Mouse (Mus musculus): Measurements from ENCODE around the gene Vps8.
A peak's percentile ranks its signal among the peaks of the same experiment; 100 is the strongest.

The Vps8 gene

DNA sequence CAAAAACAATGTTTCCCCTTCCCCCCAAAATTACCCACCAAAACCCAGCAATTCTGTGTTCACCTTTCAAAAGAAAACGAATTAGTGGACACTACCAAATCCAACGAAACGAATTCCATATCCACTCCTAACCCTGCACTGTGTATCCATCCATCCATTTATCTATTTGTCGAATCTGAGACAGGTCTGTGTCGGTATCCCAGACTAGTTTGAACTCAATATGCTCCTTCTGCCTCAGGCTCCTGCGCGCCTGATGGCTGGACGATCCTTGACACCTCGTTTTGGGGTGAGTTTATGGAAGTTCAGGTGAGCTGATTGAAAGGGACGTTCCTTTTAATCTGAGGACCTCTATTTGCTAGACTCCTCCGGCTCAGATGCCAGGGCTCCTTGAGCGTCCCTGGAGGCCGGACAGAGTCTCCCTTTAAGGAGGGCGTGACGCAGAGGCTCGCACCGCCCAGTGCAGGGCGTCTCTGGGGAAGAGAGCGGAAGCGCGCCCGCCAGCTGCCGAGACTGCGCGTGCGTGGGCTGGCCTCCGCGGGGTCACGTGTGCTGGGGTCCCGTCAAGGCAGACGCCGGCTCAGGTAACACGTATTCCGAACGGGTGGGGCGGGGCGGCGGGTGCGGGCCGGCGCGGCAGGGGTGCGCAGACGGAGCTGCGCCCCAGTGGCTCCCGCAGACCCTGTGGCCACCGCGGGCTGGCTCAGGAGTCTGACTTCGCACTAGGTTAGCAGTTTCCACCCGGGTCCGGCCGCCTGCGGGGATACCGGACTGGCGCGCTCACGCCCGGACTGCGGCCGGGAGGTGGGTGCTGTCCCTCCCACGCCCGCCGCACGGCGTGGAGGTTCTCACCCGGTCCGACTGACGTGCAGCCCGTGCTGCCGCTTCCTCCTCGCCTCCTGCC, at the start of gene Vps8:
Vps8 (plus strand) TSS at position 474 of the 901 bp plus-strand sequence.
- peak; percentile 93 for DNase-seq (ENCODE audit: low spot score)

DNA sequence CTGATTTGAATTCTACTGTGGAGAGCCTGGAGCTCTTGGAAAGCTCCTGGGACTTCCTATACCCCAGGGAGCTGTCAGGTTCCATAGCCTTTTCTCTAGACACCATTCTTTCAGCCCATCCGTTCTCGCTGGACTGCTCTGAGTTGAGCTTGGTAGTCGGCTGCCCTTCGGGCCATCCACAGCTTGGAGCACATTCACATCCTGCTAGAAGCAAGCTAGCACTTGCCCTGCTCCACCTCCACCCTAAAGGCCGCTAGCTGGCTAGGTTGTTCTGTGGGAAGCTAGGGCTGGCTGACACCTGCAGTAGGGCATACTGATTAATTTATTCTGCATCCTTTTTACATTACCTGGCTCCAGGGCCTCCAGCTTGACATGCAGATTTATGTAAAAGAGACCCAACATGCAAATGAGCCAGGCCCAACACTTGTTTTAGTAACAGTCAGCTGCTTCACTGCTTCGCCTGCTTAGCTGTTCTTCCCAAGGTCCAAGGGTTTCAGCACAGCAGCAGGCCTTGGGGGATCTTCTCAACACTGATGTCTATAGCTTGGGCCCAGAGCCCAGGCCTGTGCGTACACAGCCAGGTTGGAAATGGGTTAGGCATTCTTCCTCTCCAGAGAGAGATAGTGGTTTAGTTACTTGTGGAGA, 49.5 kb upstream of the Vps8 start:
- no peak for DNase-seq (ENCODE audit: low spot score)

DNA sequence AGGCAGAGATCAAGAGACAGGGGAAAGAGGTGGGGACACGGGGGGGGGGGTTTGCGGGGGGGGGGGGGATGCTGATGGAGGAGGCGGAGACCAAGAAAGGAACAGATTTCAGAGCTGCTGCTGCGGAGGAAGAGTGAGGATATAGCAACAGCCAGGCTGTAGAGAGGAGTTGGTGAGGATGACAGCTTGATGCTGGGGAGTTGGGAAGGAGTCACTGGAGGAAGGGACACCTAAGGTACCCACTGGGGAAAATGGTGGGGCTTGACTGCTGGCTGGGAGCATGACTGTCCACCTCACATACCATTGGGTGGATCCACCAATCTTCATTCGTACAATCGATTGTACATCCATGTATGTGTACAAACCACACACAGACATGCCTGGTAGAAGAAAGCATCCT, 48.9 kb upstream of the Vps8 start:
- DNase-seq (ENCODE audit: low spot score) = no peak

DNA sequence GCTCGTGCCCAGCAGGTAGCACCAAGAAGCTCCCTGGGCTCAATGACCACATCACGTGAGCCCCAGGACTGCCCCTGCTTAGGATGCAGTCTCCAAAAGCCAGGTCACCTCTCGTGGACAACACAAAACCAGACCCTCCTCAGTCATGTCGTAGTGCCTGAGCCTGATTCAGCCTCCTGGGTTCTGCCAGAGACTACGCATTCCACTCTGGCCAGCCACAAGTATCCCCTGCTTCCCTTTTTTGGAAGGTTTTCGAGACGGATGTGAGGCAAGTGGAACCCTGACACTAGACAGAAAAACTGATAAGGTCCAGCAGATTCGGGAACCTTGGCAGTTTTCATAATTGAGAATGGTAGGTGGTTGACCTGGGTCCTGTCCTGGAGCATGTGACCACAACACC, 47.8 kb upstream of the Vps8 start:
- DNase-seq (ENCODE audit: low spot score) = no peak

DNA sequence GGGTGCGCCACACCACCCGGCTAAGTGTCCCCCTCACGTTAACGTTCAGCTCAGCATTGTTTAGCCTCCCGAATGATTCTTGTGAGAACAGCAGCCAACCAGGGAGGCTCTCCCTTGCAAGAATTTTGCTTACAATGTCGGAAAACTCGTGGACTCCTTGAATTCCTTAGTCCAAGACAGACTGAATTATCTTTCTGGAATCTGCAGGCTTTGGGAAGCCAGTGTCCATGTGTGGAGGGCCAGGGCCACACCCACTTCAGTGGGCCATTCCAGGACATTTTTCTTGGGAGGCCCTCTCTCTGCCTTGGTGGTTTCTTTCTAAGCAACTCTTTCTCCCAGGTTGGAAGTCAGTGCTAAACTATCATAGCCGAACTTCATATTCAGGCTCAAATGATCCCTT, 46.6 kb upstream of the Vps8 start:
- no peak for DNase-seq (ENCODE audit: low spot score)

DNA sequence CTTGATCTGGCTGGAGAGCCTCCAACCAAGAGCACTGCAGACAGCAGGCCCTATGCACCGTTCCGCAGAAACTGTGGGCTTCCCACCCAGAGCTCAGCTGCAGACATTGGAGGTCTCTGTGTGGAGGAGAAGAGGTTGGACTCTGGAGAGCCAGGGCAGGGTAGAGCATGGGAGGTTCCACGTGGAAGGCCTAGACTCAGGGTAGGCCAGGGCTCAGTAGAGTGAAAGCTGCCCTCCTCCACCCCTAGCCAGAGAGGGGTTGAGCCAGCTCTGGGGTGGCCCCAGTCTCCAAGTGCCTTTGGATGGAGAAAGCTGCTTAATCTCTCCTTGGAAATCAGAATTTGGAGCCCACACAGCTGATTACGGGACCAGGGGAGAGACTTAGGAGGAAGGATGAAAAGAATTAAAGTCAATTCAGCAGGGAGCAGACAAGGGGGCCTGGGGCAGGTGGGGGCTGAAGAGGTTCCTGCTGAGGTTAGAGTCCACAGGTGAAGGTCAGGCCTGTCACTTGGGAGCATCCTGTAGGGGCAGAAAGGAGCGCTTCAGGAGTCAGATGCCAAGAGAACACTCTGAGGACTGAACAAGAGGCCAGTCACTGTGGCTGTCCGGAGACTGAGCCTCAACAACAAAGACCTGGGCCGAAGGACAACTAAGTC, 45.8 kb upstream of the Vps8 start:
- DNase-seq (ENCODE audit: low spot score) = no peak

DNA sequence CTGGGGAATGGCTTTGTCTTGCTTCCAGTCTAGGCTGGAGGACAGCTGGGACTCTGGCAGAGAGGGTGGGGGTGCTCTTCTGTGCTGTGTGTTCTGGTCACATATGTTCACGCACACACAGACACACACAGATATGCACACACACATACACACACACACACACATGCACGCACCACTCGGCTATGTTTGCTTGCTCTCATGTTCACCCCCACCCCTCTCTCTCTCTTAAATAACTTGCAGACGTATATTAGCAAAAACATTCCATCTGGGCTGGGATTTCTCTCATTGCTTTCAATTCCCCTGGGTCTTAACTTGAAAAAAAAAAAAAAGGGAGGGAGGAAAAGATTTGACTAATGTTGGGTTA, 45.3 kb upstream of the Vps8 start:
- DNase-seq (ENCODE audit: low spot score) = no peak

DNA sequence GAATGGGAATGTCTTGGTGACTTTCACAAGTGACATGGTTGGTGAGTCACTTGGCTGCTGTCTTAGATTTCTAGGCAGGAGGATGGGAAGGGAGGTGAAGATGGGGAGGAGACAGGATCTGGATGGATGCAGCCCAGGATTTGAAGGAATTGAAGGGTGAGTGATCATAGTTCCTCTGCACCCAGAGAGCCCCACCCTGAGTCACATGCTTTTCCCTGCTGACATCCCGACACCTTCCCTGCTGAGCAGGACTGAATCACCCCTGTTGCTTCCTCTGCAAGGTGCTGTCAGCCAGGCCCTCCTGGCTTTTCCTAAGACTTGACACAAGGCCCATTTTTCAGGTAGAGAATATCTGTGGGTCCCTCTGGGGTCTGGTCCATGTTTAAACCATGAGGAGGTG, 41.4 kb upstream of the Vps8 start:
- DNase-seq (ENCODE audit: low spot score) = no peak

DNA sequence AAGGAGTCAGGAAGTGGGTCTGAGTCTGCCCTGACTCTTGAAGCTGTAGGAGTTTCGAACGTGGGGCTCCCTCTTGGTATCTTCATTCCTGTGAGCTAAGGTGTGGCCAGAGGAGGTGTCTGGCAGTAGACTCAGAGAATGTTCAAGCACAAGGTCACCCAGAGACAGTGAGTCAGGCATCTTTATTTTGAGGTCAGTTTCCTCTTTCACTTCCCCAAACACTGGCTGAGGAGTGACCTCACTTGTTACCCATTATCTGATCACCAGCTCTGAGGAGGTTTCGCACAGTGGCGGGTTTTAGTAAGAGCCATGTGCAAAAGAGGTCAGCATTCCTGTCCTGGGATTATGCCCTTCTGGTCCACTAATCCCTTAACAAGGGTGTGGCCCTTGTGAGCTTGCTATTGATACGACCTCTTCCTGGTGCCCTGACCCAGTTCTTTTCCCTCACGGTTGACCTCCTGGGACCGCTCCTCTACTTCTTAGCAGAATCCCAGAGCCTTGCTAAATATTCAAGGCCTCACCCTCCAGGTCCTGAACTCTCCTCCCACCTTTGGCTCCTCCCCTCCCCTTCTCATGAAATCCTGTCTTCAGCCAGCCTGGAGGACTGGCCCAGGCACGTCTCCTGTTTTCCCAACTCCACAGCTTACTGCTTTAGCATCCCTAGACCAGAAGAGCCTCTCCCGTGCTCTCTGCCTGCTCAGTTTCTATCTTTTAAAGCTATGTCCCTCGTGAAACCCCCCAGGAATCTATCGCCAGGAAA, 40.6 kb upstream of the Vps8 start:
- no peak for DNase-seq (ENCODE audit: low spot score)

DNA sequence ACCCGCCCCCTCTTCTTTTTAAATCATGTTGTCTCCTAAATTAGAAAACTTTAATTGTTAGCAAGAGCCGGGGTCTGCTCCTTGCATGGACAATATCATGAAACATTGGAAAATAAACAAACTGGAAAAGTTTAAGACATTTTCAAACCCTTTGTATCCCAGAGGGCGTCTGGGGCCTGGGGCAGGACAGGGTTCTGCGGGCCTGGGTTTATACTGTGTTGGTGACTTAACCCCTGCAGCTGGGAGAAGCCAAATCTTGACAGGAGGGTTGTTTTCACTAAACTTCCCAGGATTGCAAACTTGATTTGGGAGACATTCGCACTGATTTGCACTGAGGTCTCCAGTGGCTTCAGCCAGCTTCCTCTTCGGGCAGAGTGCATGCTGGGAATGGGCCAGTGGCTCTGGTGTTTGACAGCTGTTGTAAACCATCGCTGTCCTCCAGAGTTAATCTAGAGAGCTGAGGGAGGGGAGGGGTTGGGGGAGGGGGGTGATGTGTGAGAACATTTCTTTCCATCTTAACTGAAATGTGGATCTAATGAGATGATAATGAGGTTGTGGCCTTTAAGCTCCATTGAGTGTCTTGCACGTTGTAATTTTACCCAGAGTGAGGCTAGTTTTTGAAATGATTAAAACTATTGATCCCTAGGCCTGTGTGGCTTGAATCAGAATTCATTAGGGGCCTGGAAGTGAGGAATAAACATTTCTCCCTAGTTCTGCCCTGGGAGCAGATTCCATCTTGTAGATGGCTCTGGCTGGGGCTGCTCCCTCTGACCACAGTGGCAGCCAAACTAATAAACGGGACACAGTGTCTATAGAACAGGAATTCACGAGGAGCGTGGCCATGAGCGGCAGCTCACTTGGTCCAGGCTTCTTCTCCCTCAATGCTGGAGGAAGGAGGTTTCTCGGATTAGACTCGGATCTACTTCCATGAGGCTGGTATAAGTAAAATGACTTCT, 36.7 kb upstream of the Vps8 start:
- no peak for DNase-seq (ENCODE audit: low spot score)

DNA sequence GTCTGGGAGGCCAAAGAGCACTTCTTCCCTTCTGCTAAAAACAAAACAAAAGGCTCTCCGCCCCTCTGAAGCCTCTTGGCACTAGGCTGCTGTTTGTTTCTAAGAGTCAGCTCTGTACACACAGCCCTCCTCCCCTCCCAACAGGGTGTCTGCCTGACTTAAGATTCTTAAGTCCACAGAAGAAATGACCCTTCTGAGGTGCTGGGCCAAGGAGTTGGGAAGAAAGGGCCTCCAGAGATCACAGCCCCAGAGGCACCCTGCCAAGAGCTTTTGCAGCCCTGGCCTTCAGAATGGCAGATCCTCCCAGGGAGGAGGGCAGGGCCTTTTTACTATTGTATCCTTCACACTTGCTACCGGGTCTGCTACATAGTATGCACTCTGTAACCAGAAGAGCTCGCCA, 33.6 kb upstream of the Vps8 start:
- no peak for DNase-seq (ENCODE audit: low spot score)

DNA sequence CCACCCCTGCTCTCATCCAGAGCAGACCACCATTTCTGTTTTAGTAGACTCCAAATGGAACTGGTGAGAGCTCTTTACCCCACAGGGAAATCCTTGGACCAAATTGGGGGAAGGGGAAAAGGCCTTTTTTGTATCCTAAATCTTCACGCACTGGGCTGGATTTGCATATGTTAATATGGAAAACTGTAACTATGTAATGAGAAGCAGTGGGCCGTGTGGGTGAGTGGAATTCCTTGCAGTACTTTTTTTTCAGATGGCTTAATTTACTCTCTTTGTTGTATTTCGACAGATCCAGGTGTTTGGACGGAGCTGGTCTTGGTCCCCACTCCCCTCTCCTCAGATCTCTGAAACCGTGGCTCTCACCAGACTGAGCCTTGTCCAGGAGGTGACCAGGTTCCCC, 32.2 kb upstream of the Vps8 start:
- DNase-seq (ENCODE audit: low spot score) = no peak

DNA sequence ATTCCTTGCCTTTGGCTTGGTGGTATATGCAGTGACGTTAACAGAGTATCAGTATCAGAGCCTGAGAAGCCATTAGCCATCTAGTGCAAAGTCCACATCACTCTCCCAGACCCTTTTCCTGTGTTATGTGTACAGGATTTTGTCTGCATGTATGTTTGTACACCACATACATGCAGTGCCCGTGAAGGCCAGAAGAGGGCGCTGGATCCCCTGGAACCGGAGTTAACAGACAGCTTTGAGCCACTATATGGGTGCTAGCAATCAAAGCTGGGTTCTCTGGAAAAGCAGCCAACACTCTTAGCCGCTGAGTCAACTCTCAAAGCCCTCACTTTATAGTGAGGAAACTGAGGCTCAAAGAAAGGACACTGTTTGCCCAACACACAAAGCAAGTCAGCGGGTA, 30.8 kb upstream of the Vps8 start:
- no peak for DNase-seq (ENCODE audit: low spot score)

DNA sequence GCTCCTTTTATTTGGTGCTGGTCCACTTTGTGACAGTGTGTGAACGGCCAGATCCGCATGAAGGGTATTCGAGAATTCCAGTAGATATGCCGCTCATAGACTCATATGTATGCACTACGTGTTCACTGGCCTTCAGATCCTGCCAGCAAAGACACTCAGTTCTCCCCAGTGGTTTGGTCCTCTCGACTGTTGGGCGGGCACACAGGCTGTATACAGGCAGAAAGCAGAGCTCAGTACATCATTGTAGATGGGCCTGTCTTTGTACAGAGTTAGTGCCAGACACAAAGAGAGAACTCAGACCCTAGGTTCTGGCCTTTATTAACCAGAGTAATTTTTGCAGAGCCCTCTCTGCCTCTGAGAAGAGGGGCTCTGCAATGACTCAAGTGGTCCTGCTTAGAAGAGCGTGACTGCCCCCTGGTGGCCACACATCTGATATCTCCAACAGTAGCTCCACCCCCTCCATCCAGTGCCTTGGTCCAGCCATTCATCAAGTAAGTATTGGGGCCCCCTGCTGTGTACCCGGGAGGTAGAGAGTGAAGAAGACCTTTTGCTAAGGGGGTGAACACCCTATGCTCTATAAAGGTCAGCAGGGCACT, 30.3 kb upstream of the Vps8 start:
- DNase-seq (ENCODE audit: low spot score) = peak; percentile 79

DNA sequence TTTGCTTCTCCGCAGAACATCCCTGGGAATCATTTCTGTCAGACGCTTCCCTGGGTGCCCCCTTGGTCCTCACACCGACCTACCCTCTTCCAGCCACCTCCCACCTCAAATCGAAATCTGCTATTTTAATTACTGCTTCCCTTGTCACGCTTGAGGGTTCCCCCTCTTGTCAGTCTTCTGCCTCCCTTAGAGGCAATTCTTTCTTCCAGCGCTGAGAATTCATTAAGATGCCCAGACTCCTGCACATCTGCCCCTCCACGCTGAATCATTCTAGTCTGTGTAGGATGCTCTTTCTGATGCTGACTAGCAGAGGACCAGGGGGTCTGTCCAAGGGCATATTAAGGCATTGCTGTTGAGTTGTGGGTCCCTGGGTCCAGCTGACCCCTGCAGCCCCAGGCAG, 27.4 kb upstream of the Vps8 start:
- no peak for DNase-seq (ENCODE audit: low spot score)

DNA sequence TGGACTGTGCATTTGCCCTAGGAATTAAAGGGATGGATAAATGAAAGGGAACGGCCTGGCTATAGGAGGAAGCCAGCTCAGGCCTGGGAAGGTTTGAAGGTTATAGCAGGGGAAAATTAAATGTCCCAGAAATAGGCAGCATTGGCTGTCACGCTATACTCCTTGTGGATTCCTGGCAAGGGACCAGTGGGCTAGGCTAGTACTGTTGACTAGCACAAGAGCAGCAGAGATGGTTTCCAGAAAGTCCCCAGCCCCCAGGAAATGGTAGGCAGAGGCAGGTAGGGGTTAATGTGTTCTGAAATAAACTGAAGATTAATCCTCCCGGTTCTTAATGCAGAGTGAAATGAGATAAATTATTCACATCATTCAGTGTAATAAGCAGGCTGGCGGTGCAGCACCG, 25.2 kb upstream of the Vps8 start:
- no peak for DNase-seq (ENCODE audit: low spot score)

DNA sequence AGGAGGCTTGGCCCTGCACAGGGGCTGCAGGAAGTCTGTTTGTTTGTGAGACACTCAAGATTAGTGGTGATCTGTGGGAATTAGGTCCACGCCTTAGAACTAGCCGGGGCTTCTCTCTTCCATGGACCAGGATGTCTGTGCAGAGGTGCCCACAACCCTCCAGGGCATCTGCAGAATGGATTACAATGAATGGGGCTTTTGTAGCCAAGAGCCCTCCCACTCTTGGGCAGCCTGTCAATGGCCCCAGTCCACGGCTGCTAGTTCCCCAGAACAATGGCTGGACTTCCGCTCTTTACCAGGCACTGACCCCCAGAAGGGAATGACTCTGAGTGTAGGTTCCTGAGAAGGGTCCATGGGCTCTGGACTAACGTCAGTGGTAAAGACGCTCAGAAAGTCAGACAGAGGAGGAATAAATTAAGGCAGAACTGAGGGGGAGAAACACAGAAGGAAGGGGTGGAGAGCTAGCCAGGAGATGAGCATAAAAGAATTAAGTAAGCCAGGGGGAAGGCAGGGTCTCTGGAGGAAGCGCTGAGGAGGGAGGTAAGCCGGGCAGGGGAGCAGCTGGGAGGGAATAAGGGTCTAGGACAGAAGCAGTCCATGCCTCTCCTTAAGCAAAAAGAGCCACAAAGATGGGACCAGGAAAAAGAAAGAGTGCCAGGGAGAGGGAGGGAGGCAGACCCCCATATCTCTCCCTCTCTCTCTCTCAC, 24.4 kb upstream of the Vps8 start:
- no peak for DNase-seq (ENCODE audit: low spot score)

DNA sequence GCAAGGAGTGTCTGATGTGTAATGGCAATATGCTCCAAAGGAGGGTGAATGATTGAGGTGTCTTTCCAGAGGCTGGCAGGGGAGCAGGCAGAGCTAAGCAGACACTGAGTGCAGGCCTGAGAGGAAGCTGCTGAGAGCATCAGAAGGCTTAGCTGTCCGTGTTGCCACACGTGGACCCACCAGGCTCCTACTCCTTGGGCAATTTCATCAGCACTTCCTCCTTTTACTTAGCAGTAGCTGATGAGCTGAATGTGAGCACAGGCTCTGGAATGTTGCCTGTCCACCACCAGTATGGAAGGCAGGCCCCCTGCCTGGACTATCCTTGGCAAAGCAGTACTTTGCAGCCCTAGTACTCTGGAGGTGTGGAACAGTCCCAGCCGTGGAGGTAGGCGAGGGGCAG, 23.0 kb upstream of the Vps8 start:
- DNase-seq (ENCODE audit: low spot score) = no peak

DNA sequence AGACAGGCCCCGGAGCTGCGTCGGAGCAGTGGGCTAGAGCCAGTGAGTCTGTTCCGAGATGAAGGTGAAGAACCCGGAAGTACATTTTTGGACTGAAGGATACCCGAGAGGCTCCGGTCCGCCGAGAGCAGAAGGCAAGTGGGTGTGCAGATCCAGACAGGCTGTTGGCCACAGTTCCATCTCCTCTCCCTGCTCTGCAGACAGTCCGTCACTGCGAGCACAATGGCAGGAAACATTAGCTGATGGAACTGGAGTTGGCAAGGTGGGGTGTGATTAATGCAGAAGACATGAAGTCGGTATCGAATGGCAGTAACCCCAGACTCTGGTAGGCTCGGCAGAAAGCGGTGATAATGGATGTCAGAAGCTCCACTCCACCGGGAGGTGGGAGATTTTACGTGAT, 20.9 kb upstream of the Vps8 start:
- no peak for DNase-seq (ENCODE audit: low spot score)

DNA sequence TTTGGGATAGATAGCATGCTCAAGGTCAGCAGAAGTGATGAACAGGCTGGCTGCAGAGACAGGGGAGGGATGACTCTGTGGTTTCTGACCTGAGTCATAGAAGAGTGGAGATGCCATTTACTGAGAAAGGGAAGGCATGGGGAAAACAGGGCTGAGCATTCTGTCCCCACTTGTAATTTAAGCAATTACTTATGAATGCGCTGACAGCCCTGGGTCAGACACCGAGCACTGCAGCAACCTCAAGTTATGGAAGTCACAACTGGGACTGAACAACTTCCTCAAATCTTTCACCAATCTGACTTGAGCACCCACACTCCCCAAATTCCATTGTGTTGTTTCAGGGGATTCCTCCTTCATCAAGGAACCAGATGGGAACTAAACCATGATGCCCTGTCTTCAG, 19.5 kb upstream of the Vps8 start:
- no peak for DNase-seq (ENCODE audit: low spot score)

All from MN1 (cell line).